Comparison of ENCODE assay signal across 8 mouse cellular contexts in genomic region chr11:4095171-4096053, GRCm38 (mm10). TPM values are rescaled to one million over a fixed set of nuclear protein-coding genes. Genes with fewer than 3 reads are reported as not detected.
DNase-seq lines count a peak whose midpoint lies in the region; ATAC-seq and TF ChIP-seq lines count a peak whose summit lies in the region.

Mtfp1 (minus strand) TSS chr11:4095445.

- H3K9ac ChIP-seq in ES-Bruce4 (ENCODE audit: low read depth, poor library complexity, severe bottlenecking), result peak within 1 kb of the TSS; percentile 70
- H3K9ac ChIP-seq in forebrain, embryonic 11.5 days (ENCODE audit: low read length), result peak within 1 kb of the TSS; percentile 55
- H3K9ac ChIP-seq in lung, embryonic 14.5 days, result peak within 1 kb of the TSS; percentile 56

- H3K27me3 ChIP-seq in ES-Bruce4 (ENCODE audit: control insufficient read depth, insufficient read depth, low read length, poor library complexity, severe bottlenecking), result no peaks in the 10 kb centered on the region
- no peaks in the 10 kb centered on the region for H3K27me3 ChIP-seq in forebrain, embryonic 11.5 days (ENCODE audit: control insufficient read depth, insufficient read depth, low read length)
- no peaks in the 10 kb centered on the region for H3K27me3 ChIP-seq in lung, embryonic 14.5 days (ENCODE audit: insufficient read depth, low read length)

- peak; percentile 73 for DNase-seq in forebrain, embryonic 11.5 days (ENCODE audit: low spot score)
- DNase-seq in heart, postnatal 36 days, result peak; percentile 63 to 68
- DNase-seq in layer of hippocampus, adult 18-20 months (ENCODE audit: low spot score in 2 of 2), result peak in 1 of 2 experiments; percentile 73
- DNase-seq in lung, embryonic 14.5 days, result peak; percentile 80
- peak; percentile 66 for DNase-seq in thymus, postnatal 0 days (ENCODE audit: low spot score)

- H3K4me3 ChIP-seq in ES-Bruce4 (ENCODE audit: low read depth, low read length), result peak within 1 kb of the TSS; percentile 90
- peak within 1 kb of the TSS; percentile 81 for H3K4me3 ChIP-seq in brown adipose tissue, adult 24 weeks (ENCODE audit: insufficient read depth, low read depth, low read length)
- H3K4me3 ChIP-seq in forebrain, embryonic 11.5 days (ENCODE audit: low read depth, low read length), result peak within 1 kb of the TSS; percentile 51
- H3K4me3 ChIP-seq in lung, embryonic 14.5 days (ENCODE audit: low read depth, low read length), result peak within 1 kb of the TSS; percentile 58
- H3K4me3 ChIP-seq in olfactory bulb, adult 2 months (ENCODE audit: insufficient read depth, low read depth, low read length), result peak within 1 kb of the TSS; percentile 83

- WGBS in forebrain, embryonic 11.5 days, result 8% methylated on average over 34 of the region's 34 CpGs
- WGBS in lung, embryonic 14.5 days, result 6% methylated on average over 34 of the region's 34 CpGs
- WGBS in olfactory bulb, adult 2 months, result 3% methylated on average over 34 of the region's 34 CpGs

- no peak for TF ChIP-seq EP300 in ES-Bruce4 (IDR thresholded peaks at IDR 0.05; ENCODE audit: insufficient read depth, low read depth, low read length)

- H3K27ac ChIP-seq in ES-Bruce4 (ENCODE audit: insufficient read depth, low read length), result peak within 1 kb of the TSS; percentile 62
- H3K27ac ChIP-seq in brown adipose tissue, adult 24 weeks (replicated peaks; ENCODE audit: low read depth, low read length), result peak within 1 kb of the TSS; percentile 70
- H3K27ac ChIP-seq in forebrain, embryonic 11.5 days (ENCODE audit: low read depth, low read length), result 0 out of 2 replicates have a peak within 1 kb of the TSS, but pooled peaks have one; percentile 50
- peak within 1 kb of the TSS; percentile 78 for H3K27ac ChIP-seq in lung, embryonic 14.5 days (ENCODE audit: low read depth)
- peak within 1 kb of the TSS; percentile 85 for H3K27ac ChIP-seq in olfactory bulb, adult 2 months (ENCODE audit: insufficient read depth, low read depth, low read length)

- H3K4me2 ChIP-seq in forebrain, embryonic 11.5 days (ENCODE audit: low read depth, low read length, severe bottlenecking), result peak within 1 kb of the TSS; percentile 90
- peak within 1 kb of the TSS; percentile 92 for H3K4me2 ChIP-seq in lung, embryonic 14.5 days

- no peak for ATAC-seq in forebrain, embryonic 11.5 days (replicated peaks; ENCODE audit: low FRiP score)
- ATAC-seq in lung, embryonic 14.5 days (ENCODE audit: insufficient read depth), result peak; percentile 10; the same call in 1 of the 2 replicates

- intact Hi-C loops in heart, postnatal 36 days (cut with DNase I), result loop anchor here (10.0 kb wide), 1 partner anchor 999 kb away; the partner anchor contains the start of genes Ewsr1 and Rhbdd3

- H3K4me1 ChIP-seq in ES-Bruce4 (ENCODE audit: control insufficient read depth, insufficient read depth, low read length), result no peaks in the 10 kb centered on the region
- peaks cover 3% of the 10 kb centered on the region; the same call in 1 of the 2 replicates for H3K4me1 ChIP-seq in brown adipose tissue, adult 24 weeks (ENCODE audit: control insufficient read depth, insufficient read depth, insufficient read length, low read length)
- H3K4me1 ChIP-seq in forebrain, embryonic 11.5 days (replicated peaks; ENCODE audit: control insufficient read depth, insufficient read depth, low read length), result peaks cover 9% of the 10 kb centered on the region; the same call in 1 of the 2 replicates
- peaks cover 6% of the 10 kb centered on the region; the same call in 1 of the 2 replicates for H3K4me1 ChIP-seq in lung, embryonic 14.5 days (ENCODE audit: insufficient read depth)
- H3K4me1 ChIP-seq in olfactory bulb, adult 2 months (ENCODE audit: control insufficient read depth, insufficient read depth, low read length), result peaks cover 24% of the 10 kb centered on the region

- no peaks in the 10 kb centered on the region; the same call in none of the 2 replicates for H3K36me3 ChIP-seq in ES-Bruce4 (ENCODE audit: control insufficient read depth, insufficient read depth, low read length, poor library complexity, severe bottlenecking)
- no peaks in the 10 kb centered on the region for H3K36me3 ChIP-seq in forebrain, embryonic 11.5 days (ENCODE audit: control insufficient read depth, insufficient read depth, low read length)
- peaks cover 9% of the 10 kb centered on the region; the same call in 1 of the 2 replicates for H3K36me3 ChIP-seq in lung, embryonic 14.5 days (ENCODE audit: insufficient read depth)

- H3K9me3 ChIP-seq in ES-Bruce4 (replicated peaks; ENCODE audit: control insufficient read depth, insufficient read depth, low read length, poor library complexity, severe bottlenecking), result no peaks in the 10 kb centered on the region; the same call in 1 of the 2 replicates
- H3K9me3 ChIP-seq in forebrain, embryonic 11.5 days (ENCODE audit: control insufficient read depth, low read length), result no peaks in the 10 kb centered on the region
- H3K9me3 ChIP-seq in lung, embryonic 14.5 days (ENCODE audit: low read depth, low read length), result no peaks in the 10 kb centered on the region

- no peak for TF ChIP-seq CTCF in ES-Bruce4 (IDR thresholded peaks at IDR 0.05; ENCODE audit: low read depth, low read length)
- TF ChIP-seq CTCF in lung, embryonic 14.5 days (IDR thresholded peaks at IDR 0.05; ENCODE audit: low read depth), result peak; percentile 17; the same call in 1 of the 2 replicates
- TF ChIP-seq CTCF in olfactory bulb, adult 2 months (IDR thresholded peaks at IDR 0.05; ENCODE audit: insufficient read depth, low read depth, low read length), result no peak

- no peak for TF ChIP-seq POLR2A in ES-Bruce4 (IDR thresholded peaks at IDR 0.05; ENCODE audit: insufficient read depth, low read length)
- TF ChIP-seq POLR2A in olfactory bulb, adult 2 months (IDR thresholded peaks at IDR 0.05; ENCODE audit: insufficient read depth, low read depth, low read length), result no peak

RNA-seq across cellular contexts. Expression of gene Mtfp1, which starts in this region (rescaled TPM):
- polyA plus RNA-seq in ES-Bruce4 (2011; ENCODE audit: insufficient read depth, insufficient read length, low read depth, missing spikeins), result 8.3 and 10.9 TPM in 2 replicates
- 54.3 and 54.8 TPM in 2 replicates for polyA plus RNA-seq in brown adipose tissue, adult 24 weeks (2012; ENCODE audit: insufficient read depth, insufficient read length, missing spikeins)
- 7.9 and 8.9 TPM in 2 replicates for polyA plus RNA-seq in forebrain, embryonic 11.5 days (2014; fragmentation: Nextera tagmentation; extraction: Ambion mirVana)
- 100 to 1,000 TPM; 115 to 136 TPM for total RNA-seq in heart, postnatal 36 days (2021)
- 100 to 1,000 TPM; 118 to 123 TPM for total RNA-seq in layer of hippocampus, adult 18-20 months (2021)
- 8.6 and 10.8 TPM in 2 replicates for polyA plus RNA-seq in lung, embryonic 14.5 days (2014; fragmentation: Nextera tagmentation; extraction: Ambion mirVana)
- not detected in 2 replicates for polyA plus RNA-seq in olfactory bulb, adult 2 months (2012; ENCODE audit: insufficient read depth, insufficient read length, low replicate concordance, missing spikeins)
- 4.1 and 5.3 TPM in 2 replicates for polyA plus RNA-seq in thymus, postnatal 0 days (2015; fragmentation: Nextera tagmentation; extraction: Ambion mirVana)
